Mouse (Mus musculus): ENCODE data around the gene Aifm2. TPM values are rescaled to one million over a fixed set of nuclear protein-coding genes. Genes with fewer than 3 reads are reported as not detected.

Gene Aifm2
- polyA plus RNA-seq, 1 experiment, result 8.2 TPM

GRCm38 (mm10) chr10:61679545-61679944, 35.5 kb upstream of the Aifm2 start:
- Histone ChIP-seq H3K27ac (ENCODE audit: insufficient read depth, low read length) (no peak overlapping the region), H3K4me3 (ENCODE audit: low read depth, low read length) (peak overlapping the region; percentile 59), H3K4me1 (ENCODE audit: control insufficient read depth, insufficient read depth, low read length) (no peaks in the 10 kb centered on the region), H3K9me3 (replicated peaks; ENCODE audit: control insufficient read depth, insufficient read depth, low read length, poor library complexity, severe bottlenecking) (no peaks in the 10 kb centered on the region), H3K36me3 (ENCODE audit: control insufficient read depth, insufficient read depth, low read length, poor library complexity, severe bottlenecking) (peaks cover 7% of the 10 kb centered on the region), H3K27me3 (ENCODE audit: control insufficient read depth, insufficient read depth, low read length, poor library complexity, severe bottlenecking) (no peaks in the 10 kb centered on the region), H3K9ac (ENCODE audit: low read depth, poor library complexity, severe bottlenecking) (peak overlapping the region; percentile 13; the same call in 1 of the 2 replicates)
- TF ChIP-seq CTCF (IDR thresholded peaks at IDR 0.05; ENCODE audit: low read depth, low read length), result no peak

GRCm38 (mm10) chr10:61680015-61680913, 34.8 kb upstream of the Aifm2 start, which contains the start of gene Sar1a:
TSS of gene Sar1a (plus strand) at chr10:61680299.
- no peak within 1 kb of the TSS for H3K27ac ChIP-seq (ENCODE audit: insufficient read depth, low read length)
- no peaks in the 10 kb centered on the region for H3K27me3 ChIP-seq (ENCODE audit: control insufficient read depth, insufficient read depth, low read length, poor library complexity, severe bottlenecking)
- no peaks in the 10 kb centered on the region for H3K4me1 ChIP-seq (ENCODE audit: control insufficient read depth, insufficient read depth, low read length)
- peak within 1 kb of the TSS; percentile 82 for H3K9ac ChIP-seq (ENCODE audit: low read depth, poor library complexity, severe bottlenecking)
- peak within 1 kb of the TSS; percentile 95 for H3K4me3 ChIP-seq (ENCODE audit: low read depth, low read length)
- no peaks in the 10 kb centered on the region for H3K9me3 ChIP-seq (replicated peaks; ENCODE audit: control insufficient read depth, insufficient read depth, low read length, poor library complexity, severe bottlenecking)
- peaks cover 5% of the 10 kb centered on the region for H3K36me3 ChIP-seq (ENCODE audit: control insufficient read depth, insufficient read depth, low read length, poor library complexity, severe bottlenecking)
- TF ChIP-seq EP300 (IDR thresholded peaks at IDR 0.05; ENCODE audit: insufficient read depth, low read depth, low read length), result no peak
- no peak for TF ChIP-seq POLR2A (IDR thresholded peaks at IDR 0.05; ENCODE audit: insufficient read depth, low read length)
- no peak for TF ChIP-seq CTCF (IDR thresholded peaks at IDR 0.05; ENCODE audit: low read depth, low read length)

- Histone ChIP-seq H3K27me3 (ENCODE audit: control insufficient read depth, insufficient read depth, low read length, poor library complexity, severe bottlenecking) (no peaks in the 10 kb centered on the region), H3K36me3 (ENCODE audit: control insufficient read depth, insufficient read depth, low read length, poor library complexity, severe bottlenecking) (peaks cover 52% of the 10 kb centered on the region), H3K9ac (ENCODE audit: low read depth, poor library complexity, severe bottlenecking) (no peak overlapping the region), H3K4me3 (ENCODE audit: low read depth, low read length) (no peak overlapping the region), H3K4me1 (ENCODE audit: control insufficient read depth, insufficient read depth, low read length) (no peaks in the 10 kb centered on the region), H3K9me3 (replicated peaks; ENCODE audit: control insufficient read depth, insufficient read depth, low read length, poor library complexity, severe bottlenecking) (no peaks in the 10 kb centered on the region), H3K27ac (ENCODE audit: insufficient read depth, low read length) (no peak overlapping the region)
- TF ChIP-seq EP300 (IDR thresholded peaks at IDR 0.05; ENCODE audit: insufficient read depth, low read depth, low read length) (no peak), CTCF (IDR thresholded peaks at IDR 0.05; ENCODE audit: low read depth, low read length) (no peak), POLR2A (IDR thresholded peaks at IDR 0.05; ENCODE audit: insufficient read depth, low read length) (no peak)
Observed at GRCm38 (mm10) chr10:61689405-61689804, 25.7 kb upstream of the Aifm2 start.

GRCm38 (mm10) chr10:61693563-61693962, 21.5 kb upstream of the Aifm2 start:
- H3K27me3 ChIP-seq (ENCODE audit: control insufficient read depth, insufficient read depth, low read length, poor library complexity, severe bottlenecking), result no peaks in the 10 kb centered on the region
- no peaks in the 10 kb centered on the region for H3K4me1 ChIP-seq (ENCODE audit: control insufficient read depth, insufficient read depth, low read length)
- peaks cover 27% of the 10 kb centered on the region for H3K36me3 ChIP-seq (ENCODE audit: control insufficient read depth, insufficient read depth, low read length, poor library complexity, severe bottlenecking)
- H3K4me3 ChIP-seq (ENCODE audit: low read depth, low read length), result no peak overlapping the region
- no peak for TF ChIP-seq POLR2A (IDR thresholded peaks at IDR 0.05; ENCODE audit: insufficient read depth, low read length)
- TF ChIP-seq CTCF (IDR thresholded peaks at IDR 0.05; ENCODE audit: low read depth, low read length), result no peak
- no peak for TF ChIP-seq EP300 (IDR thresholded peaks at IDR 0.05; ENCODE audit: insufficient read depth, low read depth, low read length)
- H3K27ac ChIP-seq (ENCODE audit: insufficient read depth, low read length), result no peak overlapping the region
- H3K9me3 ChIP-seq (replicated peaks; ENCODE audit: control insufficient read depth, insufficient read depth, low read length, poor library complexity, severe bottlenecking), result no peaks in the 10 kb centered on the region
- no peak overlapping the region for H3K9ac ChIP-seq (ENCODE audit: low read depth, poor library complexity, severe bottlenecking)

- no peak for TF ChIP-seq POLR2A (IDR thresholded peaks at IDR 0.05; ENCODE audit: insufficient read depth, low read length)
- no peak for TF ChIP-seq EP300 (IDR thresholded peaks at IDR 0.05; ENCODE audit: insufficient read depth, low read depth, low read length)
- peak; percentile 10 for TF ChIP-seq CTCF (IDR thresholded peaks at IDR 0.05; ENCODE audit: low read depth, low read length)
- H3K27ac ChIP-seq (ENCODE audit: insufficient read depth, low read length), result 0 out of 2 replicates have a peak within 1 kb of the TSS, but pooled peaks have one; percentile 16
Observed at GRCm38 (mm10) chr10:61694870-61695670, 20.0 kb upstream of the Aifm2 start, which contains the start of gene Tysnd1. TSS of gene Tysnd1 (plus strand) at chr10:61695514.

More at GRCm38 (mm10) chr10:61694870-61695670, 20.0 kb upstream of the Aifm2 start, which contains the start of gene Tysnd1:
- H3K9ac ChIP-seq (ENCODE audit: low read depth, poor library complexity, severe bottlenecking), result peak within 1 kb of the TSS; percentile 70
- peak within 1 kb of the TSS; percentile 97 for H3K4me3 ChIP-seq (ENCODE audit: low read depth, low read length)
- peaks cover 2% of the 10 kb centered on the region for H3K4me1 ChIP-seq (ENCODE audit: control insufficient read depth, insufficient read depth, low read length)
- no peaks in the 10 kb centered on the region for H3K9me3 ChIP-seq (replicated peaks; ENCODE audit: control insufficient read depth, insufficient read depth, low read length, poor library complexity, severe bottlenecking)
- H3K27me3 ChIP-seq (ENCODE audit: control insufficient read depth, insufficient read depth, low read length, poor library complexity, severe bottlenecking), result no peaks in the 10 kb centered on the region
- H3K36me3 ChIP-seq (ENCODE audit: control insufficient read depth, insufficient read depth, low read length, poor library complexity, severe bottlenecking), result peaks cover 14% of the 10 kb centered on the region
